Mouse (Mus musculus) bone marrow, adult 2 months (tissue): ENCODE measurements at regions not wholly inside any gene's neighbourhood (a gene's known extent, or its start where the extent isn't known, plus 50 kb on each side); places are given as distances from the start of the nearest gene placed in this dataset.

Experiments used
- CTCF ChIP-seq: fragments of 200-500 bp; IDR thresholded peaks from 2 replicates; pipeline ENCODE4 v1.5.1; 2011; ENCODE audit warnings: low read length, control low read depth; ENCODE audit not compliant: control insufficient read depth, insufficient read depth
- POLR2A ChIP-seq: fragments of 200-500 bp; IDR thresholded peaks from 2 replicates; pipeline ENCODE4 v1.6.1; 2011; ENCODE audit warnings: low read depth, mild to moderate bottlenecking, control low read depth, low read length, borderline replicate concordance; ENCODE audit not compliant: control insufficient read depth

- no peak for TF ChIP-seq CTCF
- no peak for TF ChIP-seq POLR2A
Observed at GRCm38 (mm10) chr12:32455913-32456312, 77.4 kb downstream of the Ccdc71l start.
